Mouse (Mus musculus) cerebellum, adult 11 months (tissue): Measurements from ENCODE around the gene Gstp1.
"Not testable (repeated sequence)": the region's sequence is repeated elsewhere in the genome, so short reads cannot be mapped to it uniquely, and the experiment has no call there.

Experiments used
- DNase-seq: peaks from one replicate; pipeline ENCODE4 v3.0.0; 2022

The Gstp1 gene

DNA sequence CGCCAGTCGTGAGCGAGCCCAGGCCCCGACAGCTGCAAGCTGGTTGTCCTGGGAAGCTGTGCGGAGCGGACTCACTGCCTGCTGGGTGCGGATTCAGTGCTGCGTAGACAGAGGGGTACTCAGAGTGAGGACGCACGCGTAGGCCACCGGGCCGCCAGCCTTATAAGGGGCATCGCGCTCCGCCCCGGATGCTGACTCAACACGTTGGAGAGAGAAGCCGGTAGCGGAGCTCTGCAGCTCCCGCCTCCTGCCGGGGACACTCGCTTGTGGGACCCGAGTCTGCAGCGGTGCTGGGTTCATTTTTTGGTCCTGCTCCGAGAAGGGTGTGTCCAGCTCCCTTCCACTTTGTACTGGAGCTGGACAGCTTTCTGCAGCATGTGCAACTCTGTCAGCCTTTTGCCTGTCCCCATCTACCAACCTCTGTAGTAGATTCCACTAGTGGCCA, at the start of gene Gstp1:
Gene Gstp1, minus strand, starts transcription at position 198 of the 445 bp plus-strand sequence.
- DNase-seq: peak; percentile 75

DNA sequence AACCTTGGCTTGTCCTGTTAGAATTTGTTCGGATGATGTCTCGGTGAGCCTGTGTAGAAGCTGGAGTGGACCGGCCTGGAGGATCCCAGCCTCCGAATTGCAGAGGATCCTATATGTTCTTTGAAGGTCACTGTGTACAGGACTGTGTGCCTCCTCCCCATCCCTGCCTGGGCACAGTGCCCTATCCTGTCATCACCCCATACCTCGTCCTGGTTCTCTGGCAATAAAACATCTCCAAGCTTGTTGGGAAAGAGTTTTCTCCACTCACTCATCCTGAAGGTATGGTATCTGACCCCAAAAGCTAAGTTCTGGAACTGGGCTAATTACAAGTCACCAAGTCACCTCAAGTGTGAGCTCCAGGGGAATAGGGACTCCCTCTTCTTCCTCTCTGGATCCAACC, 49.3 kb upstream of the Gstp1 start:
- peak; percentile 6 for DNase-seq

DNA sequence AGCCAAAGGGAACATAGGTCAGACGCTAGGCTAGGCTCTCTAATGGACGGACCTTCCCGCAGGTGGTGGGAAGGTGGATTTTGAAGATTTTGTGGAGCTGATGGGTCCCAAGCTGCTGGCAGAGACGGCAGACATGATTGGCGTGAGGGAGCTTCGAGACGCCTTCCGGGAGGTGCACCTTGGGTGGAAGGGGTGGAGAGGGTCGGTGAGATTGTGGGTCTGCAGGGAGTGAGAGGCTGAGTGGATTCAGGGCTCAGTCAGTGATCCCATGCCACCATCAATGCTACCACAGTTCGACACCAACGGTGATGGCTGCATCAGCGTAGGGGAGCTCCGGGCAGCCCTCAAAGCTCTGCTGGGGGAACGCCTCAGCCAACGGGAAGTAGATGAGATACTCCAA, 48.4 kb upstream of the Gstp1 start:
- DNase-seq: peak; percentile 6

DNA sequence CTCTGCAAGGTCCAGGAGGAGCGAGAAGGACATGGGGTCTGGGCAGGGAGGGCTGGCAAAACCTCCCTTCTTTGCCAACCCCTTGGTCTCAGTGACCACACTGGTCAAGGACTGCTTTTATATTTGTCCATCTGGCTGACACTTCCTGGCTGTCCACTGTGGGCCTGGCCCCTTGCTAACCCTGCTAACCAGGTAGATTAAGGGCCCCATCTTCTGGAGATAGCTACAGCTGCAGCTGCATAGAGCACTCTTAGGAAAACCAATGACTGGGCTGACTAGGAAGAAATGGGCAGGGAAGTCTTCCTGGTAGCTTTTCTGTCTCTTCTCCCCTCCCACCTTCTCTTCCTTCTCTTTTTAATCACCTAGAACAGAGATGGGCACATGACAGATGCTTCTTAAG, 47.2 kb upstream of the Gstp1 start:
- DNase-seq: no peak

DNA sequence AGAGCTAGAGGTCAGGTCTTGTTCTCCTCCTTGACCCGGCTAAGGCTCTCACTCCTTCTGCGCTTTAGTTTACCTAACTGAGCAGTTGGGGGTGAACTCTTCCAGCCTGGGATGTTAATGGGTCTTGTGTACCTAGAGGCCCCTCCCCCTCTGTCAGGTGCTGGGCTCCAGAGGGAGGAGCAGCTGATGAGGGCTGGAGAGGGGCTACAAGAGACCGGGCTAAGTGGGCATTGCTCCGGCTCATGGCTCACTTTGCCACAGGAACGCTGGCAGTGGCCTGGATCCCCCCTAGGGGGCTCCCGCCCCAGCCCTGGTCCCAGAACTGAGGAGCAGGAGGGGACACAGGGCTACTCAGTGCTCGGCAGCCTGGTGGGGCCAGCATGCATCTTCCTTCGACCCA, 46.0 kb upstream of the Gstp1 start:
- DNase-seq: no peak

DNA sequence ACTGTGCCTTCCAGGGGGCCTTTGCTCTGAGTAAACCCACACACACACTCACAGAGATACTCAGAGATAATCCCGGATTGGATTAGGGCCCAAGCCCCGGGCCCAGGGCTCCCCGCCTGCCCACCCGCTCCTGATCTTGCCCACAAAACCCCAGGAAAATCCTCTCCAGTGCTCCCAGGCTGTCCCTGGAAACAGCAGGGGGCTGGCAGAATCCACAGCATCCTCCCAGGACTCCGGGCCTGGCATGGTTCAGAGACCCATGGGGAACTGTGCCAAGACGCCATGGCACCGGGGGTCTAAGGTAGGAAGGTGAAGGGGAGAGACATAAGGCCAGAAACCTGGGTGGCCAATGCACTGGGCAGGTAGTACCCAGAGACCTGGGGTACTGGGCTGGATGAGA, 45.5 kb upstream of the Gstp1 start:
- DNase-seq: no peak

DNA sequence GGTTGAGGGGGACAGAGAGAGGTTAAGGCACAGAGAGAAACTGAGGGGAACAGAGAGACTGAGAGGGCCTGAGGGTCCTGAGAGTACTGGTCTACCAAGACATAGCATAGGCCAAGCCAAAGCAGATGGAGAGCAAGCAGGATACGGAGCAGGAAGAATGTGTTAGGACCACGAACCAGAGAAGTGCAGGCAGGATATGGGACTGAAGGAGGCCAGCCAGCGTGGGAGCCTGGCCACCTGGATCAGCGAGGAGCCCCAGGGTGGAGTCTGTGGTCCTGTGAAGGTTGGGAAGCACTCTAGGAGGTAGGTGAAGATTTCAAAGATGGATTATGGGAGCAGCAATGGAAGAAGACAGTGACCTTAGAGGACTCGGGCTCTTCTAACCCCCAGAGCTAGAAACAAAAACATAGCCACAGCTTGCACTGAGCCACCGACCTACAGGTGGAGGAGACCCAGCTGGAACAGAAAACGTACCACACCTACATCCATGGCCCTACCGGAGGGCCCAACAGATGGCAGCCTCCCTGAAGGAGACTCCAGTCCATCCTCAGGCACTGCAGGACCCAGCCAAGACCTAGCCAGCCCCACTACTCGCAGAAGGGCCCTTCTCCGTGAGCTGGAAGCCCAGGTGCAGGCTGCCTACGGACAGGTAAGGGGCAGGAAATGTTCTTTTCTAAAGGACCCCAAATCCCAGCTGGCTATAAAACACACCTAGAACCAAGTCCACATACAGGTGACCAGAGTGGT, 44.6 kb upstream of the Gstp1 start:
- DNase-seq: no peak

DNA sequence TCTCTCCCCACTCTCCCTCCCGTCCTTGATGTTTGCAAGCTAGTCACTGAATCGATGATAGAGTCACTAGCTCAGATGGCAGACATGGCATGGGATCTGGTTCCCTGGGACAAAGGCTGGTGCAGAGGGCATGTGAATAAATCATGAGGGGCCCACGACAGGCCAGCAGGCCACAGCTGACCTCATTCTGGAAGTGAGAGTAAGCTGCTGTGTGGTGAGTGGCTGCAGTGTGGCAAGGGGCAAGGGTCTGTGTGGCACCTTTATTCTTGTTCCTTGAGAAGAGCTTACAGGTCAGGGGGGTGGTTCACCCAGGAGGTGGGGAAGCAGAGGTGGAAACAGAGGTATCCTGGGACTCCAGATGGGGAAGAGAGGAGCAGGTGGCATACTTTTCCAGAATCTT, 43.6 kb upstream of the Gstp1 start, which contains the start of gene Cabp2:
Gene Cabp2, plus strand, starts transcription at position 185 of the 400 bp plus-strand sequence.
- DNase-seq: no peak

DNA sequence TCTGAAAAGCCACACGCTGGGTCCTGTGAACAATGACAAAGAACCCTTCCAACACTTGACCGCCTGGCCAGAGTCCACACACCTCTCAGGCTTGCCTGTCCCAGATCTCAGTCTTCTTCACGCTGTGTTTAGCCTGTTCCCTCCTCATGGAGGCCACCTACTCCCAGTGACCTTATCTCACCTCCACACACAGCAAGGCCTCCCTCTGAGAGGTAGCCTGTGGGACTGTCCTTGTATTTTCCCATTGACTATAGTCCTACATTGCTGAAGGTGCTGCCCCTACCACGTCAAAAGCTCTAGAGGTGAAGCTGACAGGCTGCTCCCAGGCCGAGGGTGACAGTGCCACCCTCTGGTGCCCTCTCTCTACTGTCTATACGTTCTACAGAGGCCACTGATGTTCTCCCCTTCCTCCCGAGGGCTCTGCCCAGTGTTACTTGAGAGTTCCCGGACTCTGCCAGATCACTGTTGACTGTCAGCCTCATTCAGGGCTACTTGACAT, 42.8 kb upstream of the Gstp1 start:
- peak; percentile 84 for DNase-seq

DNA sequence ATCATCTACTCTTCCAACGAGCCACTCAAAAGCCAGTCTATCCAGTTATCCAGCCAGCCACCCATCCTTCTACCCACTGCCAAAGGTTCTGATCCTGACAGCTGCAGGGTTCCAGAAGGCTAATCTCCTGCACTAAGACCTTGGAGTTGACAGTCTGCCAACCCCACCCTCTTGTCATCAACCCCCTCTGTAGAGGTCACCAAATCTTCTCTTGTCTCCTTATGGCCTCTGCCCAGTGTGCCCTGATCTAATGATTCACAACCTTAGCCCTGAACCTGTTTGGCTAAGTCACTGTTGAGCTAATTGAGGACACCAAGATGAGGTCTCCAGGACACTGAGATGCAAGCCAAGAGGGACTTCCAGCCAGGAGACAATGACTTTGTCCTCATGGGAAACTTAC, 41.8 kb upstream of the Gstp1 start:
- no peak for DNase-seq

DNA sequence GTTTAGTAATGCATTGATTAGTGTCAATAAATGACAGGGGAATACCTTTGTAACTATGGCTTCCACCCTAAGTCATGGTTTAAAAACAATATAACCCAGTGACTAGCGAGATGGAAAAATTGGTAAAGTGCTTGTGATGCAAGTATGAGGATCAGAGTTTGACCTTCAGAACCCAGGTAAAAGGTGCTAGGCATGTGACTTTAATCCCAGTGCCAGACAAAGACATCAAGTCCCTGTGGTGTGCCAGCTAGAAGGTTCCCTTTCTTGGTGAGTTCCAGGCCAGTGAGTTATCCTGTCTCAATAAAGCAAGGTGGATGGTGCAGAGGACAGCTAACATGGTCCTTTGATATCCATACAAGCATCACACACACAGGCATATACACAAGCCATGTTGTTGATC, 37.7 kb upstream of the Gstp1 start:
- no peak for DNase-seq

DNA sequence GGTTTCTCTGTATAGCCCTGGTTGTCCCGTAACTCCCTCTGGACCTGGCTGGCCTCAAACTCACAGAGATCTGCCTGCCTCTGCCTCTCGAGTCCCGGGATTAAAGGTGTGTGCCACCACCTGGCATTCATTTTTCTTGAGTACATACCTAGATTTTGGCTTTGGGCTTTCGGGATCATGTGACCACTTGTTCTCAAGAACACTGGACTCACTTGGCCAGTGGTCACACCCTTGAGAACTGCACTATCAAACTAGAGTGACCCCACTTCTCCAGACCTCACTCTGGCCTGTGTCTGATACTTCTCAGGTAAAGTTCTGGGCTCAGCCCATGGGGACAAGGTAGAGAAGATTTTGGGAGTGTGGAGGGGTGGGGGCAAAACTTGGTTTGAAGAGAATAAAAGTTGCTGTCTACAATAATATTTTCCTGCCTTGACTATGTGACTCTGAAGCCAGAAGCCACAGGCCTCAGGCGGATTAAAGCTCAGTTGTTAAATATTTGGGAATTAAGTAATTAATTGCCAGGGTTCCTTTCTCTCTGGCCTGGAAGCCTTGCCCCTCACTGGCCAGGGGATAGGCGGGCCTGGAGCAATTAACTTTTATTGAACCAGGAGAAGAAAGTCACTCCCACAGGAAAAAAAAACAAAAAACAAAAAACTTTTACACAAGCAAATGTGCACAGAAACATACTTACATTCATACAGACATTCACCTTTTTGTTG, 35.1 kb upstream of the Gstp1 start:
- DNase-seq: no peak

DNA sequence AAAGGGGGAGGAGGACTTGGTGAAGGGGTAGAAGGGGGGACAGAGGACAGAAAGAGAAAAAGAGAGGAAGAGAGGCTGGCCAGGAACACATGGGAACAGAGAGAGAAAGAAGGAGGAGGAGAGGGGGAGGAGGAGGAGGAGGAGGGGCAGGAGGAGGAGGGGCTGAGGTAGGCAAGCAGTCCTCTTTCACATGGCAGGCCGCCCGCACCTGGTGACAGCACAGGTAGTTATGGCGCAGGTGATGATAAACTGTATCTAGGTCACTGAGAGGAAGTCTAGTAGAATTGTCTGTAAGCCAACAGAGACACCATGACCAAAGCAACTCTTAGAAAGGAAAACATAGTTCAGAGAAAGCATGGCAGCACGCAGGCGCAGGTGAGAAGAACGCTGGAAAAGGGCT, 33.6 kb upstream of the Gstp1 start:
- no peak for DNase-seq

DNA sequence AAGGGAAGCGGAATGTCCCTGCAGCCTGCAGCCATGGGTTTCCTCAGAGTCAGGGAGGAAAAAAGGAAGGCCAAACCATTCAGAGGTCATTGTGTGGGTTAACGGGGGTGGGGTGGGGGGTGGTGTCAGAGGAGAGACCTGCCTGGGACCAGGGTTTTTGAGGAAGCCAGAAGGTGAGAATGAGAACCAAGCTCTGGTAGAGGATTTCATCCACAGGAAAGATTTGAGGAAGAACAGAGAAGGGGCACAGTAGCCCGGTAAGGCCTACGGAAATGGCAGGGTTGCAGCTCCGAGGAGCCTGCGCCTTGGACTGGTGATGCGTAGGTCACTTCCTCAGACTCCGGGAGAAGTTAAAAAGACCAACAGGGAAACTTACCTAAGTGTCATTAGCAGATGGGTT, 33.0 kb upstream of the Gstp1 start:
- DNase-seq: no peak

DNA sequence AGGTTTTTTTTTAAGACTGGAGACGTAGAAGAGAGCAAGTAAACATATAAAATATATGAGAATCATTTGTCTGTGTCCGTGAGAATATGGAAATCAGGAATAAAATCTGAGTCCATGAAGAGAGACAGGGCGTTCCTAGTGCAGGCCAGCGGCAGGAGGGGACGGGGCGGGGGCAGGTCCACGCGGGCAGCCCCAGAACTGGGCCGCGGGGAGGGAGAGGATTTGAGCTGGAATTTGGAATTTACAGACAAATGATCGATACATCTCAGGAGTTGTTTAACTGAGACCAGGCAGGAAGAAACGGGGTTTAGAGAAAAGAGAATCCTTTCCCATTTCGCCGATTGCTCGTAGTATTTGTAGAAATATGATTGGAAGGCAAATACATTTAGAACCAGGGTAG, 32.5 kb upstream of the Gstp1 start:
- DNase-seq: no peak

DNA sequence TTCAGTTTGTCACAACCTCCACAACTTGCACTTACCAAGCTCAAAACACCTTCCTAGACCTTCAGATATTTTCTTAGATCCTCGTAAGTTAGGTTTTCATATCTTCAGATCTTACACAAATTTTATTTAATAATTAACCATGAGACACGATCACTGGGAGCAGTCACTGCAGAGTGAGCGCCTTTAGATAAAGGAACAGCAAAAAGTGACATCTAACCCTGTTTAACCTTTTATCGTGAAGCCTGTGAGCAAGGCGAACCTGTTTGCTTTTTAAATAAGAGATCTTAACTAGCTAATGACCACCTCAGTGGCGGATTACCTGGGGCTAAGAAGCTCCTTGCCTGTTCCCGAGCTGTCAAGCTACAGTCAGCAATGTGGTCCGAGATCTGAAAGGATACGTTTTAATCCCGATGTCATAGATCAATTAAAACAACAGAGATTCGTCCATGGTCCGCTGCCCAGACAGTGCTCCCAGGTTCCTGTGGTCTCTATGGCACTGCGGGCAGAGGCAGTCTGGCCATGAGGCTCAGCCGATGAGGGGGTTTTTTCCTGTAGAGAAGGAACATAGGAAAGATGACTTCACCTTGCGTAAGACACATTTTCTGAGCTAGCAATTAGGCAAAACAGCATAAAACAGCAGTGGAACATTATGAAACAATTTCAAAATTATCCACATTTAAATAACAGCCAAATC, 31.1 kb upstream of the Gstp1 start:
- DNase-seq: no peak

DNA sequence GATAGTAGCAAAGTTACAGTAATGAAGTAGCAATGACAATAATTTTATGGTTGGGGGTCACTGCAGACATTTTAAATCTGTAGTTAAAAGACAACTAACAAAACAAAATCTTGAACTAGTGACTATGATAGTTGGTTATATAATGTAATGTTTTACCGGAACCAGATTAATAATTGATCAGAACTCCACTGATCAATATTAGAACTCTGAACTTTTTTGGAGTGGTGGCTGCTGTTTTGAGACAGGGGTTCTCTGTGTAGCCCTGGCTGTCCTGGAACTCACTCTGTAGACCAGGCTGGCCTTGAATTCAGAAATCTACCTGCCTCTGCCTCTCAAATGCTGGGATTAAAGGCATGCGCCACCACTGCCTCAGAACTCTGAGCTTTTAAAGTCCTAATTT, 30.5 kb upstream of the Gstp1 start:
- DNase-seq: not testable (repeated sequence)

DNA sequence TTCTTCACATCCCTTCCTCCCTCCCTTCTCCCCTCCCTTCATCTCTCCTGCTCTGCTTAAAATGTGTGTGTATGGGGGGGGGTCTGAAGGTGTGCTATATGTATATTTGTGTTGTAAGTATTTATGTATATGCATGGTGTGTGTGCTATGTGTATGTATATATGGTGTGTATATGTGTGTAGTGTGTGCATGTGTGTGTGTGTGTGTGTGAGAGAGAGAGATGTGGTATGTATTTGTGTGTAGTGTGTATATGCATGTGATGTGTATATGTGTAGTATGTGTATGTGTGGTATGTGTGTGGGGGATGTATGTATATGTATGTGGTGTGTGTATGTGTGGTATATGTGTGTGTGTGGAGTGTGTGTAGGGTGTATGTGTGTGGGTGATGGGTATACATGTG, 29.1 kb upstream of the Gstp1 start:
- no peak for DNase-seq

DNA sequence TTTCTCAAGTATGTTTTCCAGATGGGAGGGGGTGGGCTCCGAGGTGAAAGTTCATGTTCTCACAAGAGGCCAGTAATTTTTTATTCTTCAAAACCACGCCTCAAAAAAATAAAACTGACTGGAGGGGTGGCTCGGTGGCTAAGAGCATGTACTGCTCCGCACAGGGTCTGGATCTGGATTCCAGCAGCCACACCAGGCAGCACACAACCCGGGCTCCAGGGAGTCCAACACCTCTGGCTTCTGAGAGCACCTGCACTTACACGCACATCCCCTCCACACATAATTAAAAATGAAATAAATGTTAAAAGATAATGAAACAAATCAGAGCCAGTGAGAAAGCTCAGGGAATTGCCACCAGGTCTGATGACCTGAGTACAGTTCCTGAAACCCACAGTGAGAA, 28.5 kb upstream of the Gstp1 start:
- DNase-seq: no peak

DNA sequence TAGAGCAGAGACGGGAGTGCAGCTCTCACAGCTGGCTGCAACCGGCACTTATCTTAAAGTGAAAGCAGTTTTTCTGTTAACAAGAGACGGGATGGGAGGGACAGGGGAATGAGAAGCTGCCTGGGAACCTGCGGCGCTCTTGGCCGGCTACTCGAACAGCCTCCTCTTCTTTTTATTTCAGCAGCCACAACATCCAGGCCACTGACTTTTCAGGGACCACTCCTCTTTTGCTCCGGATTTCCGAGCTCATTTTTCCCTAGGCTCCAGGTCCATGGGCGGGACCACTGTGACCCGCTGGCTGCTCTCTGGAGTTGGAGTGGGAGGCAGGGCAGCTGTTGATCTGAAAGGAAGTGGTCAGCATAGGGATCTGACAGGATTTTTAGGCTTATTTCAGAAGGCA, 26.7 kb upstream of the Gstp1 start:
- DNase-seq: not testable (repeated sequence)

DNA sequence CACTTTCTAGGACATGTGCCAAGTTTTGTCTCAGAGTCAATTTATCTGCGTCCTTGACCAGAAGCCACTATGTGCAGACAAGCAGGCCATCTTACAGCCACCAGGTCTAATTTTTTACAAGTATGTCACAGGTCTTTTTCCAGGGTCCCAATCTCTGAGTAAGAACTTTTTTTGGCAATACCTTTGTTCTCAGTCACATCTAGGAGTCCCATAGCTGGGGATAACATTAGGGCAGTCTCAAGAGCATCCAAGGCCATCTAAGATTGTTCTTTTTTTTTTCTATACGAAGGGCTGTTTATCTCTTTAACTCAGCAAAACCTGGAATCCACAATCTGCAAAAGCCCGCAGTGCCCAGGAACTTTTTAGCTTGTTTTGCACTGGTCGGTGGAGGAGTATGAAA, 25.6 kb upstream of the Gstp1 start:
- not testable (repeated sequence) for DNase-seq

DNA sequence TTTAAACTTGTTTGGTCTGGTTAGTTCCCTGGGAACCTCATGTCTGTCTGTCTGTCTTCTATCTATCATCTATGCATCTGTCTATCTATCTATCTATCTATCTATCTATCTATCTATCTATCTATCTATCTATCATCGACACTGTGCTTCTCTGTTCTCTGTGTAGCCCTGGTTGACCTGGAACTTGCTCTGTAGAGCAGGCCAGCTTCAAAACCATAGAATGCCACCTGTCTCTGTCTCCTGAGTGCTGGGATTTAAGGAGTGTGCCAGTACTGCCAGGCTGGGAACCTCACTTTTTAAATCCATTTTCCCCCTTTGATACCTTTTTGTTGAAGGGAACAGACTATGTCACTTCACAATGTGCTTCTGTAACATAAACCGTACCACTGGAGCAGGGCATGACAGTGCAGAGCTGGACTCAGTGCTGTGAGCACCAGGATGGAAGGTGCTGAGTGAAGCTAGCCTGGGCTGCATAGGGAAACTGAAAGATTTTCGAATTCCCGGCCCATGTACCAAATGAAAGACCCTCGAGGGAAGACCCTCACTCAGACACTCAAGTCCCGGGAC, 23.2 kb upstream of the Gstp1 start:
- no peak for DNase-seq
